Comparison of ENCODE assay signal across 22 mouse cellular contexts in the genomic region with DNA sequence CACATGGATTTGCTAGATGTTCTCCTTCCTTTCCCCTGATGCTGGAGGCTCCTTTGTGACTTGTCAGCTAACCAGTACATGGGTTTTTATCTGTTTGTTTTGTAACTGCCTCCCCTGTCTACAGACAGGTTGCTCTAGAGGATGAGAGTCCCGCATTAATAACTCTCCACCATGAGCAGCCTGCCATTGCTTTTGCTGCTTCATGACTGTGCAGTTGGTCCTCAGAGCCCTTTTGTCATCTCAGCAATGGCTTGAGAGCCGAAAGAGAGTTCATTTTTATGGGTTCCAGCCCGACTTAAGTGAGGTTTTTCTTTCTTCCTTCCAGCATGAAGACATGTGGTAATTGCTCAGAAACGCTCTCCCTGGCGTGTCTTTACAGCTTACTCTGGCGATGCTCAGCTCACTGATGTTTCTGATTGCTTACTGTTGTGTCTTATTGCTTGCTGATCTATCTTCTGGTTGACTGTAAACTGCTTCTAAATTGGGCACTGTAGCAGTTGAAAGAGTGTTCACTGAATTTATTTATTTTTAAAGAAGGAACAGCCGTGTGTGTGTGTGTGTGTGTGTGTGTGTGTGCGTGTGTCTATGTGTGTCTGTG.
DNase-seq lines count a peak whose midpoint lies in the region; ATAC-seq lines count a peak whose summit lies in the region.
"Had no signal": no experiment of that assay in that cellular context is flagged by ENCODE, and none has a peak within 500 bp of the region (broad histone marks: within the 10 kb centered on the region; RNA-seq: fewer than 3 reads in every experiment).

No protein-coding gene starts in this region.

- H3K27me3 ChIP-seq in forebrain, embryonic 11.5 days (ENCODE audit: control insufficient read depth, insufficient read depth, low read length): no peaks in the 10 kb centered on the region
- H3K27me3 ChIP-seq in forebrain, embryonic 16.5 days (replicated peaks; ENCODE audit: control insufficient read depth, insufficient read depth, low read length): no peaks in the 10 kb centered on the region
- H3K27me3 ChIP-seq in hindbrain, embryonic 14.5 days (ENCODE audit: control insufficient read depth, insufficient read depth, low read length): no peaks in the 10 kb centered on the region
- no peaks in the 10 kb centered on the region for H3K27me3 ChIP-seq in hindbrain, embryonic 12.5 days
- H3K27me3 ChIP-seq in neural tube, embryonic 13.5 days: no peaks in the 10 kb centered on the region
- H3K27me3 ChIP-seq: embryonic facial prominence, embryonic 12.5 days; forebrain, embryonic 13.5 days; heart, embryonic 12.5 days; intestine, embryonic 15.5 days had no signal

- no peak overlapping the region for H3K4me3 ChIP-seq in forebrain, embryonic 11.5 days (ENCODE audit: low read depth, low read length)
- no peak overlapping the region for H3K4me3 ChIP-seq in forebrain, embryonic 16.5 days (replicated peaks; ENCODE audit: low read length)
- no peak overlapping the region for H3K4me3 ChIP-seq in hindbrain, embryonic 14.5 days (replicated peaks; ENCODE audit: low read length)
- no peak overlapping the region for H3K4me3 ChIP-seq in hindbrain, embryonic 12.5 days
- H3K4me3 ChIP-seq in neural tube, embryonic 13.5 days: no peak overlapping the region
- H3K4me3 ChIP-seq: embryonic facial prominence, embryonic 12.5 days; forebrain, embryonic 13.5 days; heart, adult 2 months; heart, embryonic 12.5 days; intestine, embryonic 15.5 days had no signal

- H3K9me3 ChIP-seq in forebrain, embryonic 11.5 days (ENCODE audit: control insufficient read depth, low read length): no peaks in the 10 kb centered on the region
- no peaks in the 10 kb centered on the region for H3K9me3 ChIP-seq in forebrain, embryonic 16.5 days (ENCODE audit: control insufficient read depth, low read length)
- H3K9me3 ChIP-seq in hindbrain, embryonic 14.5 days (ENCODE audit: control insufficient read depth, low read length): no peaks in the 10 kb centered on the region
- no peaks in the 10 kb centered on the region for H3K9me3 ChIP-seq in hindbrain, embryonic 12.5 days (replicated peaks)
- H3K9me3 ChIP-seq in neural tube, embryonic 13.5 days: no peaks in the 10 kb centered on the region
- H3K9me3 ChIP-seq: embryonic facial prominence, embryonic 12.5 days; forebrain, embryonic 13.5 days; heart, embryonic 12.5 days; intestine, embryonic 15.5 days had no signal

- H3K27ac ChIP-seq in forebrain, embryonic 11.5 days (ENCODE audit: low read depth, low read length): no peak overlapping the region
- H3K27ac ChIP-seq in forebrain, embryonic 16.5 days (ENCODE audit: low read length): no peak overlapping the region
- peak overlapping the region; percentile 3; the same call in 1 of the 2 replicates for H3K27ac ChIP-seq in hindbrain, embryonic 14.5 days
- no peak overlapping the region for H3K27ac ChIP-seq in hindbrain, embryonic 12.5 days
- peak overlapping the region; percentile 61 for H3K27ac ChIP-seq in neural tube, embryonic 13.5 days (replicated peaks)
- H3K27ac ChIP-seq: embryonic facial prominence, embryonic 12.5 days; forebrain, embryonic 13.5 days; heart, adult 2 months; intestine, embryonic 15.5 days had no signal

- intact Hi-C loops in left cerebral cortex, postnatal 25 days (cut with DNase I): loop anchor here (10.0 kb wide), 1 partner anchor 121 kb away; a partner anchor contains a TSS

- ATAC-seq in forebrain, embryonic 11.5 days (replicated peaks; ENCODE audit: low FRiP score): no peak
- no peak for ATAC-seq in forebrain, embryonic 16.5 days
- ATAC-seq in hindbrain, embryonic 14.5 days (ENCODE audit: low FRiP score): no peak
- no peak for ATAC-seq in hindbrain, embryonic 12.5 days (ENCODE audit: low FRiP score)
- ATAC-seq in neural tube, embryonic 13.5 days (ENCODE audit: low read depth): 0 out of 2 replicates have a peak, but pooled peaks have one; percentile 34
- ATAC-seq: CD4-positive, CD25-positive, alpha-beta regulatory T cell, adult 4 months; forebrain, embryonic 13.5 days; intestine, embryonic 15.5 days had no signal

- no peak overlapping the region for H3K9ac ChIP-seq in forebrain, embryonic 11.5 days (ENCODE audit: low read length)
- no peak overlapping the region for H3K9ac ChIP-seq in forebrain, embryonic 16.5 days (replicated peaks; ENCODE audit: low read depth, low read length)
- H3K9ac ChIP-seq in hindbrain, embryonic 14.5 days: no peak overlapping the region
- H3K9ac ChIP-seq in hindbrain, embryonic 12.5 days: no peak overlapping the region
- no peak overlapping the region for H3K9ac ChIP-seq in neural tube, embryonic 13.5 days
- H3K9ac ChIP-seq: embryonic facial prominence, embryonic 12.5 days; forebrain, embryonic 13.5 days; heart, embryonic 12.5 days; intestine, embryonic 15.5 days had no signal

- 90% methylated on average over 8 of the region's 8 CpGs for WGBS in forebrain, embryonic 11.5 days
- WGBS in forebrain, embryonic 16.5 days: 76% methylated on average over 8 of the region's 8 CpGs
- 78% methylated on average over 8 of the region's 8 CpGs for WGBS in hindbrain, embryonic 14.5 days
- WGBS in hindbrain, embryonic 12.5 days: 86% methylated on average over 8 of the region's 8 CpGs
- 51% methylated on average over 8 of the region's 8 CpGs for WGBS in neural tube, embryonic 13.5 days

- no peaks in the 10 kb centered on the region for H3K36me3 ChIP-seq in forebrain, embryonic 11.5 days (ENCODE audit: control insufficient read depth, insufficient read depth, low read length)
- peaks cover 3% of the 10 kb centered on the region; the same call in 1 of the 2 replicates for H3K36me3 ChIP-seq in forebrain, embryonic 16.5 days (ENCODE audit: control insufficient read depth, insufficient read depth)
- H3K36me3 ChIP-seq in hindbrain, embryonic 14.5 days (replicated peaks; ENCODE audit: control insufficient read depth, insufficient read depth): peaks cover 12% of the 10 kb centered on the region
- H3K36me3 ChIP-seq in hindbrain, embryonic 12.5 days: no peaks in the 10 kb centered on the region
- H3K36me3 ChIP-seq in neural tube, embryonic 13.5 days: peaks cover 17% of the 10 kb centered on the region
- H3K36me3 ChIP-seq: G1E; intestine, embryonic 15.5 days had no signal

- H3K4me1 ChIP-seq in forebrain, embryonic 11.5 days (replicated peaks; ENCODE audit: control insufficient read depth, insufficient read depth, low read length): no peaks in the 10 kb centered on the region; the same call in 1 of the 2 replicates
- H3K4me1 ChIP-seq in forebrain, embryonic 16.5 days (replicated peaks; ENCODE audit: control insufficient read depth, insufficient read depth, low read length): no peaks in the 10 kb centered on the region
- peaks cover 9% of the 10 kb centered on the region for H3K4me1 ChIP-seq in hindbrain, embryonic 14.5 days (replicated peaks; ENCODE audit: control insufficient read depth, insufficient read depth, low read length)
- H3K4me1 ChIP-seq in hindbrain, embryonic 12.5 days: peaks cover 10% of the 10 kb centered on the region
- peaks cover 59% of the 10 kb centered on the region for H3K4me1 ChIP-seq in neural tube, embryonic 13.5 days (replicated peaks)
- H3K4me1 ChIP-seq: intestine, embryonic 15.5 days had no signal

- H3K4me2 ChIP-seq in forebrain, embryonic 11.5 days (ENCODE audit: low read depth, low read length, severe bottlenecking): no peak overlapping the region
- H3K4me2 ChIP-seq in forebrain, embryonic 16.5 days (ENCODE audit: low read length): no peak overlapping the region
- no peak overlapping the region for H3K4me2 ChIP-seq in hindbrain, embryonic 14.5 days (replicated peaks)
- no peak overlapping the region for H3K4me2 ChIP-seq in hindbrain, embryonic 12.5 days (replicated peaks)
- no peak overlapping the region for H3K4me2 ChIP-seq in neural tube, embryonic 13.5 days
- H3K4me2 ChIP-seq: embryonic facial prominence, embryonic 12.5 days; forebrain, embryonic 13.5 days; heart, embryonic 12.5 days; intestine, embryonic 15.5 days had no signal

- peak; percentile 26 for DNase-seq in forebrain, embryonic 11.5 days (ENCODE audit: low spot score)
- DNase-seq in hindbrain, embryonic 14.5 days (ENCODE audit: low spot score): no peak
- no peak for DNase-seq in neural tube, embryonic 10.5 days (ENCODE audit: extremely low spot score, low spot score)
- no peak for DNase-seq in urinary bladder, postnatal 25 days (ENCODE audit: low spot score)
- DNase-seq in left cerebral cortex, postnatal 25 days (ENCODE audit: low spot score in 2 of 2): no peak
- DNase-seq: adrenal gland, adult 8-10 months; adrenal gland, postnatal 36 days; B cell, adult 2 months; cerebellum, adult 11 months; cerebellum, adult 8-10 months; cerebellum, postnatal 25 days; gastrocnemius, postnatal 10 days; heart, adult 2 months had no signal

Comparison
In these comparisons a context has a peak if more than half of its experiments do, and no peak if none do; other contexts are left out.
1. H3K27ac ChIP-seq: peak in hindbrain, embryonic 14.5 days (single experiment) and neural tube, embryonic 13.5 days (single experiment); none in forebrain, embryonic 11.5 days (single experiment), forebrain, embryonic 16.5 days (single experiment) and hindbrain, embryonic 12.5 days (single experiment).